Mouse (Mus musculus) kidney, postnatal 25 days (tissue): ENCODE measurements at regions not wholly inside any gene's neighbourhood (a gene's known extent, or its start where the extent isn't known, plus 50 kb on each side); places are given as distances from the start of the nearest gene placed in this dataset.
A peak's percentile ranks its signal among the peaks of the same experiment; 100 is the strongest.

Source experiments
- DNase-seq, 2 experiments: peaks; one replicate each; pipeline ENCODE4 v3.0.0; 2021; ENCODE audit warnings: mixed read lengths in 2 of 2

DNA sequence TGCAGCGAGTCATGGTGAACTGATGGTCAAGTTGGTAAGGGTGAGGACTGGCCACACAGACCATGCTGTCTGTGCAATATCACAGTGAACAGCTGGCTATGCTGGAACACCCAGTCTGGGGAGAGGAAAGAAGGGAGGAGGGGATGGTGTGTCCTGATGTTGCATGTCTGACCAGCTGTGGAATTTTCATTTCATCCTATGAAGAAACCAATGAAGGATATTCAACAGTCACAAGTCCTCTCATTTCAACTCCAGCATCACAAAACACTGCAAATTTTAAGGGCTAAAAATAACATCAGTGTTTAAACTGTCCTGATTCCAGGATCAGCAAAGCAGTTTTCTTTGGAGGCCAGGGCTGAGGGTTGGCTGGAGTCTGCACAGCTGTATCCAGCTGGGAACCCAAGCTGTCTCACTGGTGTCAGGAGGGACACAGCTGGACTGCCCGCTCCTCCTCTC, 503.7 kb upstream of the Nox3 start:
- DNase-seq: peak; percentile 56 to 66

GRCm38 (mm10) chr17:4201300-4201699, 505.2 kb upstream of the Nox3 start:
- DNase-seq: no peak

GRCm38 (mm10) chr17:4208142-4208925, 512.3 kb upstream of the Nox3 start:
- DNase-seq: no peak

- DNase-seq: peak in 1 of 2 experiments; percentile 36
Observed at GRCm38 (mm10) chr17:4209650-4210049, 513.6 kb upstream of the Nox3 start.

DNA sequence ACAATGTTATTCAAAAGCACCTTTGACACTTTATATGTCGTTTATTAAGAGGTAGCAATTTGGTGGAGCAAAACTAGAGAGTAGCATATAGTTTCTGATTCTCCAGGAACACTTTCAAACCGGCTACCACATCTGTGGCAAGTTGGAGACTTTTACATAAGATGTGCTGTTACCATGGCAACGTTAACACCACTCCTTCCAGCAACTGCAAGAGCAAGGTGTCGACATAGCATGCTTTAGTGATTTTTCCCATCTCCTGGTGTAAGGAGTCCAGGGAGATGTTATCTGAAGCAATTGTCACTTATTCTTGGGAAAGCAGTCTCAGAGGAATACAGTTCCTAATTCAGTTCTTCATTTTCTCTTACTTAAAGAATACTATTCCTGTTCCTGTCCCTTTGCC, 516.5 kb upstream of the Nox3 start:
- no peak for DNase-seq

DNA sequence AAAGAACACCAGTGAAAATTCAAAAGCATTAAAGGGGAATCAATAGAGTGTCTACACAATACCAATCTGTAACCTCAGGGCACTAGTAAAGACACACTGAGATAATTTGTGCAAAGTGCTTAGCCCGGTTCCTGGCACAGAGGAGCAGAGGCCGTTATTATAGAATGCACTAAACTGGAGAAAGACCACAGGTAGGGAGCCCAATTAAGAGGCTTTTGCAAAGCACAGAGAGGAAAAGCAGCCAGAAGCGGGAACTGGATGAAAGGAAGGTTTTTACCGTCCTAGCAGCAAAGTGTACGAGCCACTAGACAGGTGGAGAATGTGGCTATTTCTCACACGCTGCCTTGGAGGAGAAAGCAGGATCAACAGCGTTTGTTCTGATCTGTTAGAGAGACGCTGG, 518.9 kb upstream of the Nox3 start:
- DNase-seq: no peak

GRCm38 (mm10) chr17:4216203-4216602, 520.1 kb upstream of the Nox3 start:
- DNase-seq: no peak

- DNase-seq: no peak
Observed at GRCm38 (mm10) chr17:4216750-4217149, 520.7 kb upstream of the Nox3 start.

DNA sequence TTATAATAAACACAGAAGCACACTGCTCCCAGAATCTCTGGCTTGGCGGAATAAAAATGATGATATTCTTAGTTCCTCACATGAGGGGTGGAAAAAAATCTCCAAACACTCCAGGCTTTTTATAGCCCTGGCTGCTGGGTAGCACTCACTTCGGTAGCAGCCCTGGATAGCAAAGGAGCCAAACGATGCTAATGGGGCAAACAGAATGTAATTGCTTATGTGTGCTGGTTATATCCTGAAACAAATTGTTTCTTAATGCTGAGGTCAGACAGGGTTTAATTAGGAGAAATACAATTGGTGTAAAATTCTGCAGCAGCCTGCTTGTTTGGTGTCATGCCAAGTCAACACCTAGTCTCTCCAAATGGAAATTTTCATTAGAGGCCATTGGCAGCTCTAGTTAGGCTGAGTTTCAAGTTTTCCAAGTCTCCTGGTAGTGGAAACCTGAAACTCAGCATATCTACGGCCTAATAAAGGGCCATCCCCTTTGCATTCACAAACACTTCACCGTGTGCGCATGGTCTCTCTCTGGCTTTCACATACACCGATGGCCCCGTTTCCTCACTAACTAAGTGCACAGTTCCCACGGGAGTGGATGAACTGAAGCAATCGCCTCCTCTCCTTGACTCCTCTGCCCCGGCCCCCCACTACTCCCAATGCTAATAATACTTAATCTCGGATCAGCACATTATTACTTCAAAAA, 524.8 kb upstream of the Nox3 start:
- DNase-seq: peak; percentile 9 to 37

- peak; percentile 18 to 42 for DNase-seq
Observed at GRCm38 (mm10) chr17:4227889-4228288, 531.8 kb upstream of the Nox3 start.

GRCm38 (mm10) chr17:4229969-4230368, 533.9 kb upstream of the Nox3 start:
- DNase-seq: no peak

DNA sequence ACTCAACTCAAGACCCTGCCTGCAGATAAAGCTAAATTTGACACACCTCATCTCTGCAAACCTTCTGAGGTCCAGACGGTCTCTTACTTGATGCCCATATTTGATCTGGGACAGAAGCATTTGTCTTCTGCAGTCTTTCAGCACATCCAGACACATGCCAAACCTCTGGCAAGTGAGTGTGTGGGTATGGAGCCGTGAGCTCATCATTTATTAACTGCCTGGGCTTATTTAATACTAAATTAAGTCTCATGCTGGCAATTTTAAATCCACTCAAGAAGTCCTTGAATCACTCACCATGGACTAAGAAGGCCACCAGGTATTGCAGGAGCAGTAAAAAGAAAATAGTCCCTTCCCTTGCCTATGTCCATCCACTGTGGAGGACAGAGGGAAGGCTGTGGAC, 554.4 kb upstream of the Nox3 start:
- DNase-seq: no peak

DNA sequence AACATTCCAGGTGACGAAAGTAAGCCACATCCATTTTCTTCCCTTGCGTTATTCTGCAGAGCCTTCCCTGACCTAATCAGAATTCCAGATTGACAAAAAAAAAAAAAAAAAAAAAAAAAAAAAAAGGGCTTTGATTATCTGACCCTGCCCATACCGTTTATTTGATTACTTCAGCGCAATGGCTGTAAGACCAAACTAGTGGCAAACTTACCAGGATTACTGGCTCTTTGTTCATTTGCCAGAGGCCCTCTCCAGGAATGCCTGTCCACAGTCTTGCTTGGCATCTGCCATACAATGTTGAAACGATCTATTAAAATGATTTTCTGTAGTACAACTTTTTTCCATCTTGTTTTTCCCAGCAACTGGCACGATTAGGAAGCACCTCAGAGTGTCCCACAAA, 569.4 kb upstream of the Nox3 start:
- DNase-seq: no peak

DNA sequence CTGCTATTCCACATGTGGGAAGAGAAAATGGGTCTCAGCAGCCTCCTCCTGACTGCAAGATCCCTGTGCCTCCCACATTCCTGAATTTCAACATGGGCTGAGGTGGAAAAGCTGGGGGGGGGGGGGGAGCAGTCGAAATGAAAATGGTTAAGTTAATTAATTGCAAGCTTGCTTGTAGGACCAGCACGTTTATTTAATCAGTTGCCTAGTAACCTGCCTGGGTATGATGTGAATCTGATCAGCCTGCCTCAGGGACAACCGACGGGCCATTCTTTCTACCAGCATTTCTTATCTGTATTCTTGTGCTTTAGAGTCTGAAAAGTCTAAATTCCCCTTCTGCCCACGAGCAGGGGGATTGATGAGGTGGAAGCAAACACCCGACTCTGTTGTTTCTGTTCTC, 569.9 kb upstream of the Nox3 start:
- no peak for DNase-seq

GRCm38 (mm10) chr17:4266487-4266886, 570.4 kb upstream of the Nox3 start:
- no peak for DNase-seq

- peak; percentile 55 to 80 for DNase-seq
Observed at GRCm38 (mm10) chr17:4268380-4268779, 572.3 kb upstream of the Nox3 start.

DNA sequence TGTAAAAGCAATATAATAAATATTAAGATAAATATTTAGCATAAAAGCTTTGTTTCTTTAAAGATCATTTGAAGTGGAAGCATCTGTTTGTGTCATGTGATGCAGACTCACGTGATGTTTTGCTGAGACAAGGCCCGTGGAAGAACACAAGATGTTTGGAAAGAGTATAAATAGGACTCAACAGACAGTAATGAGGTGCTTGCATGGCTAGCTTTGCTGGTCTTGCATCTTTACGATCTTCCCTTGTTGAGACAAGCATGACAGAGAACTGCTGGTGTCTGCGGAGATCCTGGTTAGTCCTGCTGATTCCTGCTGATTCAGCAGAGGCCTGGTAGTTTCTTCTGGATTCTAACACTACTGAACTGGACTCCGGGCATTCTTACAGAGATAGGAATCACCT, 576.4 kb upstream of the Nox3 start:
- no peak for DNase-seq

- DNase-seq: no peak
Observed at GRCm38 (mm10) chr17:4276722-4277121, 580.7 kb upstream of the Nox3 start.

- peak in 1 of 2 experiments; percentile 37 for DNase-seq
Observed at GRCm38 (mm10) chr17:4278239-4278827, 582.3 kb upstream of the Nox3 start.

DNA sequence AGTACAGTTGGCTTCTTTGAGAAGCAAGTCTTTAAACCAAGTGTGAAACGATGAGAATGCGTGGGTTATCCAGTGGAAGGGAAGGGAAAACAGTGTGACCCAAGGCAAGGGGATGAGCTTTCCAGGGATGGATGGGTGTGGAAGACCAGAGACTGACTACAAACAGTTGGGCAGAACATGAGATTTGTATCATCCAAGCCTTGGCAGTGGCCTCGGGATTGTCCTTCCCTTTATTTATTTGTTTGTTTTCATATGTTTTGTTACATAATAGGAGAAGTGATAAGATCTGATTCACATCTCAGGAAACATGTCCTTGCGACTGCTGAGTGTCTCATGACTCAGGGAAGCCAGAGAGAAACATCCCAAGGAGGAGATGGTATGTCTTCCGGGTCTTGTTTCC, 585.4 kb upstream of the Nox3 start:
- no peak for DNase-seq

GRCm38 (mm10) chr17:4291418-4291817, 595.4 kb upstream of the Nox3 start:
- no peak for DNase-seq

GRCm38 (mm10) chr17:4296521-4297155, 600.6 kb upstream of the Nox3 start:
- DNase-seq: peak in 1 of 2 experiments; percentile 35

DNA sequence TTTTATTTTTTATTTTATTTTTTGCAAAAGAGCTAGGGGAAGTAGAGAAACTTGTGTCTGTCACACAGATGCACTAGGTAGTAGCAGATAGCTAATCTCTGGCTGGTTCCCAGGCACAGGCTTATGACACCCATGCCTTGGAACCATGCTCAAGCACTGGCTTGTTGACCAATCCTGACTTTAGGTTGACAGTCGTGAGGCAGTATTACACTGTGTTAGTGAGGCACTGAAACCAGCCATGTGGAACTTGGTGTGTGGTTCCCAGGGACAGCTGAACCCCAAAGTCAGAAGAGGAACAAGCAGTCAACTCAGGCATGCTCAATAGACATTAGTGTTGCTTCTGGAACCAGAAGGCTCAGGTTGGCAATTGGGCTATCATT, 601.1 kb upstream of the Nox3 start:
- DNase-seq: no peak
